Mouse (Mus musculus) myocyte (in vitro differentiated cells): ENCODE results near the gene Sdhaf1.

Experiments
- E2F4 ChIP-seq: IDR thresholded peaks from one replicate; pipeline ENCODE4 v1.6.1; 2011; ENCODE audit warnings: mild to moderate bottlenecking, control low read depth, moderate library complexity; ENCODE audit not compliant: insufficient read depth
- MAX ChIP-seq: IDR thresholded peaks from one replicate; pipeline ENCODE4 v1.6.1; 2011; ENCODE audit warnings: low read depth, mild to moderate bottlenecking, control low read depth
- MYOD1 ChIP-seq, 3 experiments: IDR thresholded peaks; one replicate each; pipeline ENCODE4 v1.6.1; 2011; ENCODE audit warnings: control low read depth in 2 of 3, low read depth in 2 of 3, mild to moderate bottlenecking in 2 of 3, moderate library complexity in 1 of 3; ENCODE audit not compliant: insufficient read length in 2 of 3, control insufficient read depth in 1 of 3
- POLR2A ChIP-seq: IDR thresholded peaks from one replicate; pipeline ENCODE4 v1.6.1; 2011; ENCODE audit warnings: low read depth, mild to moderate bottlenecking, control low read depth, moderate library complexity; ENCODE audit not compliant: insufficient read length
- POLR2AphosphoS2 ChIP-seq: IDR thresholded peaks from one replicate; pipeline ENCODE4 v1.6.1; 2011; ENCODE audit warnings: low read depth, control low read depth; ENCODE audit not compliant: insufficient read length
- TCF12 ChIP-seq: IDR thresholded peaks from one replicate; pipeline ENCODE4 v1.6.1; 2011; ENCODE audit warnings: mild to moderate bottlenecking, control low read depth; ENCODE audit not compliant: poor library complexity, insufficient read depth, severe bottlenecking
- USF1 ChIP-seq: IDR thresholded peaks from one replicate; pipeline ENCODE4 v1.6.1; 2011; ENCODE audit warnings: low read depth, mild to moderate bottlenecking, control low read depth, moderate library complexity

GRCm38 (mm10) chr7:30324300-30324944 is 727 bp upstream of the Sdhaf1 start:
- TF ChIP-seq POLR2A (no peak), MAX (no peak), POLR2AphosphoS2 (no peak), USF1 (no peak), E2F4 (no peak), TCF12 (no peak), MYOD1 (IDR thresholded peaks at IDR 0.05; ENCODE audit: control insufficient read depth in 1 of 3, insufficient read length in 2 of 3, low read depth in 2 of 3) (no peak)
